Mouse (Mus musculus) cerebellum, adult (tissue): ENCODE measurements around the gene Fmnl2.

Source experiments
- ATAC-seq: cut with Nextera tagmentation; 2 replicates; pipeline ENCODE4 v1.9.2; 2017; ENCODE audit warnings: mild to moderate bottlenecking, moderate library complexity, mixed read lengths; ENCODE audit not compliant: insufficient number of reproducible peaks, low FRiP score, low TSS enrichment

Gene Fmnl2

DNA sequence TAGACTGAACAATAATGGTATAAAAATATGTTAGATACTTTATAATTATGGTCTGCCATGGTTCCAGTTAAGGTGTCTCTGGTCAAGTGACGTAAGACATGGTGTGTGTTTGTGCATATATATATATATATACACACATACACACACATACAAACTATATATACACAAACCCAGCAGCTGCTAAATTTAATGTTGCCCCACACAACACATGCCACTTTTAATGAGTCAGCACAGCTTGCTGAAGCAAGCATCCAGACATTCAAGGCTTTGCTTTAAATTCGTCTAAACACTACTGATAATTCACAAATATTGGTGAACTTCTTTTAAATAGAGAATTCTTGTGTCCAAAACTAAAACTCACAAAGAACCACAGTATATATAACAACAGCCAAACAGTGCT lies 121.1 kb downstream of the Fmnl2 start:
- ATAC-seq: no peak

DNA sequence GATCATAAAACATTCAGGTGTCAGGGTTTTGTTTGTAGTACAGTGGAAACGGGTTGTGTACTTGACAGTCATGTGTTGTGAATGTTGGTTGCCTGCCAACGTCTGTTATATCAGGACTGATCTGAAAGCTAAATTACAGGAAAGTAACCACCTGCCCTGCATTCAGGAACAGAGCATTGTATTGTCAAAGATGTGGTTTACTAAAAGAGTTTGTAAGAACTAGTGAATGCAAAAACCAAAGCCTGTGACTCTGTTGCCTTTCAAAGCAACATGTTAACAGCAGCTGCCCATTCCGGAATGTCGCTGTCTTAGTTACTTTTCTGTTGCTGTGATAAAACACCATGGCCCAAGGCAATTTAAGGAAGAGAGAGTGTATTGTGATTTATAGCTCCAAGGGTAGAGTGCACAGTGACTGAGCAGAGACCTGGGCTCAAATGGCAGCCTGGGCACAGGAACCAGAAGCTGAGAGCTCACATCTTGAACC lies 121.7 kb downstream of the Fmnl2 start:
- no peak for ATAC-seq

DNA sequence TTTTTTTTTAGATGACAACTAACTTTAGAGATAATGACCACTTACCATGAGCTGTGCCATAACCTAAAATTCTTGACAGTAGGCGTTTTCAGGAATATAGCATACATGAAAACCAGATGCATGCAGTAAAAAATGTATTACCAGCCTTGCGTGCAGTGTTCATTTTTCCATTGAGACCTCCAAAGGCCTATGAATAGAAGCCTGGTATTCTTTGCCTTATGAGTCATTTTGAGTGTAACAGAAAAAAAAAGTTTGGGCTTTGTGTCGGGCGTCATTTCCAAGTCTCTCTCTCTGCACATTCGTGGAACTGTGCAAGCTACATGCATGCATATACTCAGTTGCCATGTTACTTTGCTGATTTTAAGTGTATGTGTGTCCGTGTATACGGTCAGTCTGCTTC lies 123.5 kb downstream of the Fmnl2 start:
- no peak for ATAC-seq

DNA sequence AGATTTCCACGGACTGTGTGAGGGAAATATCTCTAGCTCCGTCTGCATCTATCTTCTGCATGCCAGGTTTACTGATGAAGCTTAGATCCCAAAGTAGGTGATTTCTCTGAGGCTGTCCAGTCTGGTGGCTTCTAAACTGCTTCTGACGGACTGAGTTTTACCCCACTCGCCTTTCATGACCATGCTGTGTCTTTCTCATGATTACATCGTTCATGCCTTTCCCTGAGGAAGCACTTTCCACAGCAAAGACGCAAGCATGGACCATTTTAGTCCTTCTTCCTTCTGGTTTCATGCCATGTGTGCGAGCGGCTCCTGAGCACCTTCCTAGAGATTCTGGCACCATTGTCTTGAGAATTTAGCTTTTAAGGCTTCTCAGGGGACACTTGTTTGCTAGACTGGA lies 123.9 kb downstream of the Fmnl2 start:
- no peak for ATAC-seq

DNA sequence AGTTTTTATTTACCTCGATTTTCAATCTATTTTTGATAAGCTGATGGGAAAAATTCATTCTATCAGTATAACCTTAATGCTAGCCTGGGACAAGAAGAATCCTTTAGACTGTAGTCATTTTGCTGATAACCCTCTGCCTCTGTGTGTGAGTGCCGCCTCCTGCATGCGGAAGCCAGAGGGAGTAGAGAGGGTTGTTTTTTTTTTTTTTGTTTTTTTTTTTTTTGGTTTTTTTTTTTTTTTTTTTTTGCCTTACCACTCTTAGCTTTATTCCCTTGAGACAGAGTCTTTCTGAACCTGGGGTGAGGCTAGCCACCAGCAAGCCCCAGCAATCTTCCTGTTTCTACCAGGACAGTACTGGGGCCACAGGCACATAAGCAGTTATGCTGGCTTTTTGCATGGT lies 124.8 kb downstream of the Fmnl2 start:
- ATAC-seq: no peak

DNA sequence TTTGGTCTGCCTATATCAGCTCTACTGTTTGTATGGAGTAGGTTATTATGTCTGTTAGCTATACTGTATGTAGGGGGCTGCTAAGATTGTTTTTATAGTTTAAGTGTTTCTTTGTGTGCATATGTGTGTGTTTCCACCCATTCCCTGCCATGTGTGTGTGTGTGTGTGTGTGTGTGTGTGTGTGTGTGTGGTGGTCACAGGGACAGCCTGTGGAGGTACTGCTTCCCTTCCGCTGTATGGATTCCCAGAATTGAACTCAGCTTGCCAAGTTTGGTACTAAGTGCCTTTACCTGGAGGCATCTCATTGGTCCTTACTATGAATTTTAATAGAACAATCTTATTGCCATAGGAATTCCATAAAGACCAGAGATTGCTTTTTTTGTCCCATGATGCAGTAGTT lies 126.9 kb downstream of the Fmnl2 start:
- no peak for ATAC-seq

DNA sequence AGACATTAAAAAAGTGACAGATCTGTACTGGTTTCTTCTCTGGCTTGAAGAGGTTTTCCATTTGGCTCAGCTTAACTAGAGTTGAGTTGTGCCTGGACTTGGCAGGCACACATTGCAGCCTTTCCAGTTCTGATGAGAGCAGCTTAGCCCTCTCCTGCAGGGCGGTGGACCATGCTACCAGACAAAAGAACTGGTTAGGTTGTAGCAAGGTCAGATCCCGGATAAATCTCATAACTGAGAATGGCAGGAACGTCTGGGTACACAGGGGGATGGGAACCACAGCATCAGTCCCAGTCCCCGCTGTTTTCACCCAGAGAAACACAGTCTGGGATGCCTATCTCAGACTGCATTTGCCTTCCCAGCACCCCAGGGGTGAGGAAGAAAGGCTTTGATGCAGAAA lies 127.5 kb downstream of the Fmnl2 start:
- peak; percentile 96 for ATAC-seq

DNA sequence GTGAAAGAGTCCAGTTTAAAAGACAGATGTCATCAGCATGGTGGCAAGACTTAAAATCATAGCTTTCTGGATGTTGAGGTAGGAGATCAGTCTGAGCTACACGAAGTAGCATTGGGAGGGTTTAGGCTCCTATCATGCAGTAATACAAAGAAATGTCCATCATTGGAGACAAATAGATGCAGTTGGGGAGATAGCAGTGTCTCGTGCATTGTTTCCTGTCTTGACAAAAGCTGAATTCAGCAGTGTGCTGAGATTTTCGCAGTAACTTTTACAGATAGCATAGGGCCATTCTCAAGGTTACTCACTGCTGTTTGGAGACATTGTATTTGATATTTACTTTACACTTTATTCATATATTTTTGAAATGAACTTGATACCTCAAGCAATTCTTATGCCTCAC lies 128.7 kb downstream of the Fmnl2 start:
- no peak for ATAC-seq

DNA sequence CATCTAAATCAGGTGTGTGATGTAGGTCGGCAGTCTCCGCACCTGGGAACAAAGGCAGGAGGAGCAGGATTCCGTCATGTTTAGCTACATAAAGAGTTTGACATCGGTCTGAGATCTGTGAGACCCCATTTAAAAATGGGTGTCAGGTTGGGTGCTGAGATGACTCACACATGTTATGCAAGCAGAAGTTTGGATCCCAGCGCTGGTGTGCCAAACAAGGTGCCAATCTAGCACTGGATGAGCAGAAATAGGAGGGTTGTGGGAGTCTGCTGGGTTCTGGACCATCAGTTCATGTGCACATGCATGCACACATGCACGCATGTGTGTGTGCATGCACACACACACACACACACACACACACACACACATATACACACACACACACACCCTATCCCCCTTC lies 129.4 kb downstream of the Fmnl2 start:
- no peak for ATAC-seq

DNA sequence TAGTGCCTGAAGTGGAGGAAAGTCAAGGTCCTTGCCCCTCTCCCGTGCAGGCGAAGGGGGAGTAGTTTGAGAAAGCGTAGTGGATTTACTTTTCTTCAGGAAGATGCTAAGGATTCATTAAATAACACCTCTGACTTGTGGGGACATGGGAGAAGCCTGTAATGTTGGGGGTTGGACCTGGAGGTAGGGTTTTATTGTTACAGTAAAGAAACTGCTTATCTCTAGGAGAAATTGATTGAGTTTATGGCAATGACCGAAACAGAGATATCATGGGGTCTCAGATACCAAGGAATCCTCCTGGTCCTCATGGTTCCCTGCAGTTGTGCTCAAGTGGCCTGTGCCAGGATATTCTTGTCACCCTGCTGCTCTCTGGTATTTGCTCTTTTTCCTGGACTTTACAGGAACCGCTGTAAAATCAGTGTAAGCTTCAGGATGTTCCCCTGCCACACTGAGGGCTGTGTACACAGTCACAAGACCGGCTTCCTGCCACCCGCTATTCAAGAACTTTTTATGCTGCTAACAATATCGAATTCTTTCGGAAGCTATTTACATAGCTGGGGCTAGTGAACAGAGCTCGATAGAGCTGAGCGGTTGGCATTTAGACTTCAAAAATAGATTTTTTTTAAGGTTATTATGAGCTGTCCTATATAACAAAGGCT lies 130.1 kb downstream of the Fmnl2 start:
- ATAC-seq: no peak

DNA sequence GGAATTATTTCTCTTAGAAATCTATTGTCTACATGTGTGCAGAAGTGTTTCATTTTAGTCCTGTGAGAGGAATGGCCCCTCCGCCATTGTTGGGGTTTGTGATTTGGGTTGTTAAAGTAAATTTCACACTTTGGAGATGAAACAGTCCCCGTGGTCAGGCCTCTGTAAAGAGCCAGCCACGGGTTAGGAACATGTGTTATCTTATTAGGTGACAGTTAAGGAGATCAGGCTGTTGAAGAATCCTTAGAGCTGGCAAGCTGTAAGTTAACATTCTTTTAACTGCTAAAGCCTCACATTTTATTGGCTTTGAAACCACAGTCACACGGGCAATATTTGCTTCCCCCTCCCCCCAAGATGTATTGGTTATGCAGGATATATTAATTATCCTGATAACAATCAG lies 131.7 kb downstream of the Fmnl2 start:
- no peak for ATAC-seq

DNA sequence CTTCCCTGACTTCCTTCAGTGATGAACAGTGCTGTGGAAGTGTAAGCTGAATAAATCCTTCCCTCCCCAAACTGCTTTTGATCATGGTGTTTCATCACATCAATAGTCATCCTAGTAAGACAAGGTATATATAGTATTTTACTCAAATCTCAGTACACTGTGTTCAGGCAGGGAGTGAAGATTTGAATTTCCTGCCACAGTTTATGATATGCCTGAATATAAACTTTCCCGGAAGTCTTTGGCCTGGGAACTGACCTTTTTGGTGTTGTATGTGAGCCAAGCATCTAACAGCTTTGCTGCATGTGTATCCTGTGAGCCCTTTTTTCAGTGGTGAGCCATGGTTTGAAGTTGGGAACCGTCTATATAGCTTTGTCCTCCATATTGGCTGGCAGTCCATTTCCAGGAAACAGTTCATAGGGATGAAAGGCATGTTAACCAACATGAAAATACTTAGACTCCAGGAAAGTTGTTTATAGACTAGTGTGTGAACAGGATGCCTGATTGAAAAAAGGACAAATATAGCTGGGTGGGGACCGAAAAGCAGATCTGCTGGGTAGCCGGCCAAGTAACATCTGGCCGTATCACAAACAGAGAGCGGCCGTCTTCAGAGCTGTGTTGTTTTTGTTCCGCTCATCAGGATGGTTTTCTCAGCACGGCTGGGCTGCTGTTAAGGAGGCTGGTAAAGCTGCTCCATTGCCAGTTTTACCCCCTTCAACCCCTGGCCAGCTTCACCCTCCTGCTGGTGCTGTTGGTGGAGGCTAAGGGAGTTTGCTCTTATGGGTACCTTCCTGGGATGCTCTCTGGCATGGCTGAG lies 133.4 kb downstream of the Fmnl2 start:
- ATAC-seq: no peak

DNA sequence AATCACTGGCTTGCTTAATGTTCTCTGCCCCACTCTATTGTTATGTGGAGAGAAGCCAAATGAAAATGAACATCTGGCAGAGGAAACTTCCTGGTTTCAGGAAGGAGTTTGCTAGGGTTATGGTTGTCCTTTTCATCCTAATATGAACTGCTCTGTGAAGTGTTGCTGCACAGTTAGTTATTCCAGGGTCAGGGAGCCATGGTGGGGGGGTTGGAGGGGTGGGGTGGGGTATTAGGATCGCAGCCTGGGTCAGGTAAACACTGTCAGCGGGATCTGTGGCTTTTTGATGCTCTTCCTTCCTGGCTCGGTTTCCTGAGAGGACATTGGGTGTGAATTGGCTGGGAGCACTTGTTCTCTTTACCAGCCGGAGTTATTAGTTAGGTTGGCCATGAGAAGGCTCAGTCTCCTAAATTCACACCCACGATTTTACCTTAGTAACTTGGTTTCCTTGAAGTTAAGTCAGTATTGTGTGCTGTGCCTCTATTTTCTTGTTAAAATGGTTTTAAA lies 134.1 kb downstream of the Fmnl2 start:
- no peak for ATAC-seq

DNA sequence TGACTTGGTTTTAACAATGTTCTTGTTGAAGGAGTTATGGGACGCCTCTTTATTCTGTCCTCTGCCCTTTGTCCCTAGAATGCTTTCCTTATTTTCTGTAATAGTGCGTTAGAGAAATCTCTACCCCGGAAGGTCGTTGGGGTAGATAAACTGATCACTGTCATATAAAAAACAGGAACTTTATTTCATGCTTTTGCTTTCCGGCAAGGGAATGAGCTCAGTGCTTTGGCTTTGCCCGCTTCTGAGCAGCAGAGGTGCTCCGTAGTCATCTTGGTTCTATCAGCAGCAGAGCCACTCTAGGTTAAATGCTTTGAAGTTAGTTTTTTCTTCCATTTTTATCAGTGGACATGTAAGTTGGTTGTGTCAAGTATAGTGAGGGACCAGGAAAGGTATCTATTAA lies 135.6 kb downstream of the Fmnl2 start:
- ATAC-seq: no peak

DNA sequence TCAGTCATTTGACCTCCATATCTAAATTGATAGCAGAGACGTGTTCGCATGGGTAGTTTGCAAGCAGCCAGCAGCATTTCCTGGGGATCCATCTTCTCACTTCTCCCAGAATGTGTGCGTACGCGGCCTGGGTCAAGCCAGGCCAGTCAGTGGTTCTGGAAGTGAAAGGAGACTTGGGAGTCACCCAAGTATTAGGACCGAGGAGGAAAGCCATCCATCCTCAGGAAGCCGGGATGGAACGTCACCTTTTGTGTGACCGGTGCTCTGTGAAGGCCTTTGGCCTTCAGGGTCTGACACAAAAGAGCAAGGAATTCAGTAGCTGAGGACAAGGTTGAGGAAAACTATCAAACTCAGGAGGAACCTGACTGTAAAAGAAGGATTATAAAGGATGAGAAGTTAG lies 136.9 kb downstream of the Fmnl2 start:
- no peak for ATAC-seq

DNA sequence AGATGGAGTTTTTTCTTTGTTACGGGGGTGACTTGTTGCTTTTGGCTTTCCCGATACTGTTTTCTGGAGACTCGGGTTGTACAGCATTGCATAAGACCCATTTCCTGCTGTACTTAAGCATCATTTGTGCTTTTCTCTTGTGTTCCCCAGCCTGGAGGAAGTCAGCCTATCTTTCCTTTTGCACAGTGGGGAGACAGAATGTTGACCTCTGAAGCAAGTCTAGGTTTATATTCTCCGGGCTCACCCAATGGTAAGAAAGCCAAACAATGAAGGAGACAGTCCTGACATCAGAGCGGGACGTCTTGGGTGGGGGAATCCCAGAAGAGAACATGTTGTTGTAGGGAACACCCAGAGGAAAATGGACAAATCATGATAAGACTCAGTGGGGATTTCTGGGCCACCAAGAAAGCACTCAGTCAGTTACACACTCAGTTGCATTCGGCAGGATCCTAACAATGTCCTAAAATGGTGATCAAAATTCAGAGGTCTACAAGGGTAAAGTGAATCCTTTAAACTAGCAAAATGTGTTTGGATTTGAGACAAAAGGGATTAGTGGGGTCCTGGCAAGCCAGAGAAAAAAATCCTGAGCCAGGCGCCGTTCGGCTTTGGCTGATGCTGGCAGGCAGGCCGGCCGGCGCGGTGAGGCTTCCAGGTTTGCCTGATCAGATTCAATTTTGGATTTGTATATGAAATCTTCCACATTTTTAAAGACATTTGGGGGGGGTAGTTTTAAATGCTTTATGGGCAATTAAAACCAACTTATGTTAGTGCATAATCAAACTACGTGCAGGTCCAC lies 140.5 kb downstream of the Fmnl2 start:
- no peak for ATAC-seq

DNA sequence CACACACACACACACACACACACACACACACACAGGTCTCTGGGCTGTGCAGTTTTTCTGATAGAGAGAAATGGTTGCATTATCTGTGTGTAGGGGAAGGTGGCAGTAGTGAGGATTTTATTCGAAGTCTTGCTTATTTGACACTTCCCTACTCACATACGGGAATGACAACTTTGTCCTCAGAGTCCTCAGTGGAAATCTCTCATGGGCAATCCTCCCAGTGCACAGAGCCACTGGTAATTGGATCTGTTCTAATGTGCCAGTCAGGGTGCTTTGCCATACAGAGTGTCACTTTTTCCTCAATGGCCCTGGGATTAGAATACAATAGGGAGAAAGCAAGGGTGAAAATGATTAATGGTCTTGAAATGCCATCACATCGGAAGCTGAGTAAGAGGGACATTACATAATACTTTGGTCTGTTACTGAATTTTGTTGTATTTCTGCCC lies 141.9 kb downstream of the Fmnl2 start:
- peak; percentile 36; the same call in 1 of the 2 replicates for ATAC-seq

DNA sequence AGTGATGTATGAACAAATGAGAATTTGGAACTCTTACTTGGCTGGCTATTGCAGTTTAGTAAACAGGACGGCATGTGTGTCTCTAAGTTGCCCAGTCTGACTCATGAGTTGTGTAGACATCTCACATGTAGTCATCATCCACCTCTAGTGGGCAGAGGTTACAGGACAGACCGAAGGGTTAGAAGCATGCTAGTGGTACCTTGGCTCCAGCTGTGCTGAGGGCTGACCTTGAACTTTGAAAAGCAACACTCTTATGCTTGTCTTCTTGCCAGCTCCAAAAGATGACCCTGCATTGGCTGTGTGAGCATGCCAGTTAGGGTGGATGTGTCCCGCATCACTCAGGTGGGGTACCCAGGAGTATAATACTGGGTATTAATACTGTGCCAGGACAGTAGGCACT lies 142.8 kb downstream of the Fmnl2 start:
- no peak for ATAC-seq

DNA sequence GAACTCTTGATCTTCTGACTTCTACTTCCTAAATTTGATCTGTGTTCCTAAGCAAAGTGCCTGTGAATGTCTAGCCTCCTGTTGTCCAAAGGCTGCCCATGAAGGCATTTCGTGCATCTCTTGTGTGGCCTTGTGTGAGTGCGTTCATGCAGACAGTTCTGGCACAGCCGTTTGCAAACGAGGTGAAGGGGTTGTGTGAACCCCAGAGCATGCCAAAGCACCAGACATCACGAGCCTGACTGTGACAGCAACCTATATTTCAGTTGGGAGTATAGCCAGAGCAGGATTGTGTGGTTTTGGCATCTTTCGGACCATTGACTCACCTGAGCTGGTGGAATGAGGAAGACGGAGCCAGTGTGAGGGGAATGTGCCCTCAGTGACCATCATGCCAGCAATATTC lies 148.5 kb downstream of the Fmnl2 start:
- 0 out of 2 replicates have a peak, but pooled peaks have one; percentile 39 for ATAC-seq

DNA sequence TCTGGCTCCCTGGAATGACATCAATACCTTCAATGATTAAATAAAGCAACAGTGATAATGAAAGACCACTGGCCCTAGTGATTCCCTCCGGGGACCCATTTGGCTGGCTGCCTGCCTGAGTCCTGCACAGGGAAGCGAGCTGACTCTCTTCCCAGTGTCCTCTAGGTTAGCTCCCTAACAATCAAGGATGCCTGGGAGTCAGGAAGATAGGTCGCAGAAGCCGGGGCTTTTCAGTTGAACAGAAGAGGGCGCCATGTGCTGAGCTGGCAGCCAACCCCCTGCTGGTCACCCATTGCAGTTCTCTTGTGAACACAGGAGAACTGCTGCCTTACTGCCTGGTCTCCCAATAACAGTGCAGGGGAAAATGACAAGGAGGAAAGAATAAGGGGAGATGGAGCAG lies 149.5 kb downstream of the Fmnl2 start:
- ATAC-seq: peak; percentile 43; the same call in 1 of the 2 replicates

DNA sequence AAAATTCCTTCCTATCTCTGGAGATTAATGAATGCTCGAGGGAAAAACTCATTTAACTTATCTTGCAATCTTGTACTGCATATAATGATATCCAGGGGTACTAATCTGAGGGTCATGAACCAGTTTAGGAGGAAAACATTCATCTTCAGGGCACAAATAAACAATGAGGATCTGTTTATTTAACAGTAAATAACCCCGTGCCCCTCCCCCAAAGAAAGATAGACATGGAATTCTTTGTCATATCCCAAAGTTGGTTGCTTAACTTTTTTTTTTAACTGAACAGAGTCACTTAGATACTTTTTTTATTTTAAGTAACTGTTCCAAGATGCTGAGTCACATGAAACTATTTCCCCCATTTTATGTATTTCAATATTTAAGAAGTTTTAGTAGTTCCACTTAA lies 155.4 kb downstream of the Fmnl2 start:
- ATAC-seq: no peak
